Mouse (Mus musculus) G1E (cell line): ENCODE data around the gene Dmrt1. TPM values are rescaled to one million over a fixed set of nuclear protein-coding genes. Genes with fewer than 3 reads are reported as not detected.

Experiments used
- ATAC-seq: 2 replicates; pipeline ENCODE4 v1.8.0; 2016; ENCODE audit warnings: mild to moderate bottlenecking; ENCODE audit not compliant: insufficient number of reproducible peaks, poor library complexity, low FRiP score, severe bottlenecking; ENCODE audit errors: extremely low read depth
- DNase-seq: peaks from one replicate; pipeline ENCODE4 v3.0.0; 2012; ENCODE audit warnings: low spot score
- H3K27me3 ChIP-seq: 2 replicates; pipeline ENCODE4 v1.6.1; 2012; ENCODE audit warnings: mild to moderate bottlenecking, low read length, inconsistent platforms; ENCODE audit not compliant: insufficient read depth
- H3K36me3 ChIP-seq: replicated peaks from 2 replicates; pipeline ENCODE3; 2012; ENCODE audit warnings: mild to moderate bottlenecking, inconsistent platforms
- H3K4me1 ChIP-seq: 2 replicates; pipeline ENCODE4 v1.6.1; 2012; ENCODE audit warnings: low read depth, low read length, inconsistent platforms, mixed read lengths; ENCODE audit not compliant: insufficient read depth
- H3K4me3 ChIP-seq: 2 replicates; pipeline ENCODE4 v1.5.1; 2012; ENCODE audit warnings: low read depth, mild to moderate bottlenecking, inconsistent platforms, low read length, moderate library complexity, mixed read lengths
- H3K9me3 ChIP-seq: replicated peaks from 2 replicates; pipeline ENCODE4 v1.6.1; 2012; ENCODE audit warnings: inconsistent platforms
- CTCF ChIP-seq: IDR thresholded peaks from 2 replicates; pipeline ENCODE4 v1.5.1; 2012; ENCODE audit warnings: low read depth, low read length, inconsistent platforms, mixed read lengths
- GATA1 ChIP-seq: IDR thresholded peaks from 2 replicates; pipeline ENCODE4 v1.6.1; 2012; ENCODE audit warnings: borderline replicate concordance, low read length, inconsistent platforms, mixed read lengths
- GATA2 ChIP-seq: IDR thresholded peaks from 2 replicates; pipeline ENCODE4 v1.6.1; 2012; ENCODE audit warnings: low read depth, low read length, inconsistent platforms, borderline replicate concordance
- POLR2AphosphoS5 ChIP-seq: IDR thresholded peaks from 2 replicates; pipeline ENCODE4 v1.6.1; 2012; ENCODE audit warnings: low read depth, low read length, inconsistent platforms; ENCODE audit not compliant: insufficient replicate concordance
- TAL1 ChIP-seq: conservative IDR thresholded peaks from 2 replicates; pipeline ENCODE4 v1.6.1; 2012; ENCODE audit warnings: low read depth, low read length, inconsistent platforms, mixed read lengths
- polyA plus RNA-seq: library from polyadenylated mRNA; stranded (reverse); fragments of >175 nt; gene quantifications from 2 replicates; pipeline ENCODE4 v1.2.3, GENCODE M21; 2012
- total RNA-seq, 2 experiments: library from RNA; stranded (forward) in 1 of 2; stranded (reverse) in 1 of 2; fragments of 200-1000 nt in 1 of 2; fragments of >200 nt in 1 of 2; fragmentation: Nextera tagmentation in 1 of 2; gene quantifications; 2 replicates each; pipeline ENCODE4 v1.2.3; 2014 to 2017

Gene Dmrt1
- total and polyA plus RNA-seq, 3 experiments, result not detected

DNA sequence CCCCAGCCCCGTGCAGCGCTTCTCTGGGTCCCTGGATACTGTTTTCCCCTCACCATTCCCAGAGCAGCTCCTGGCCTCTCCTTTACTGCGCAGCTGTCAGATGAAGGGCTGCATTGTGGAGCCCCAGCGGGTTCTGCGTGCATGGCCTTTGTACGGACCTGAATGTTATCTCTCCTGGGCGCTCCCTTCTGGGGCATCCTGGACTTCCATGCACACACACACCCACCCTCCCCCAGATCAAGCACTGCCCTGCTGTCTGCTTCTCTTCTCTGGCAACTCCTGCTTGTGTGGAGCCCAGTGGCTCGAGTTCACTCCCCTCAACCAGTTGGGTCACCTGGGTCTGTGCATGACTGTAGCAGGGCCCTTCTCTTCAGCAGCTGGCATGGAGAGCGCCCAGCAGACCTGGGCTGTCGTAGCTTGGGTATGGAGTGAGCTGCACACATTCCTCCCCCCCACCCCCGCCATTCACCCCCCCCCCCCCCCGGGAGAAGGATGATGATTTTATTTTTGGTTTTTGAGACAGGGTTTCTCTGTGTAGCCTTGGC, 9.6 kb downstream of the Dmrt1 start:
- peaks cover 45% of the 10 kb centered on the region for H3K9me3 ChIP-seq
- no peaks in the 10 kb centered on the region for H3K36me3 ChIP-seq
- no peak overlapping the region for H3K4me3 ChIP-seq
- H3K27me3 ChIP-seq, result no peaks in the 10 kb centered on the region
- TF ChIP-seq TAL1, result no peak
- no peak for TF ChIP-seq POLR2AphosphoS5
- no peak for TF ChIP-seq GATA1
- no peak for TF ChIP-seq GATA2
- TF ChIP-seq CTCF, result no peak
- ATAC-seq (no peak), DNase-seq (no peak)
- H3K4me1 ChIP-seq, result no peaks in the 10 kb centered on the region

DNA sequence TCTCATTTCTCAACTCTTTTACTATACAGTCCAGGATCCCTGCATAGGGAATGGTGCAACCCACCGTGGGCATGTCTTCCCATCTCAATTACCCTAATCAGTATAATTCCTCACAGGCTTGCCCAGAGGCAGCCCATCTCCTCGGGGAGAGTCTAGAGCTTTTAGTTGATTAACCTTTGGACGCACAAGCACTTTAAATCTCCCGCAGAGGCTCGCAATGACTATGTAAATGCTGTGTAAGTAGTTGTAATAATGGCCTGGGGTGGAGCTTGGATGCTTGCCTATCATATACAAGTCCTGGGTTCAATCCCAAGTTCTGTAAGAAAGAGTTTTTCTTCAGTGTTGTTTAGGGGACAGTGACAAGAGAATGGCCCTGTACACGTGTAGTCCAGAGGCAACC, 18.7 kb downstream of the Dmrt1 start:
- Histone ChIP-seq H3K4me1 (no peaks in the 10 kb centered on the region), H3K36me3 (no peaks in the 10 kb centered on the region), H3K27me3 (no peaks in the 10 kb centered on the region), H3K9me3 (peaks cover 55% of the 10 kb centered on the region), H3K4me3 (no peak overlapping the region)
- DNase-seq (no peak), ATAC-seq (no peak)
- TF ChIP-seq POLR2AphosphoS5 (no peak), CTCF (no peak), GATA1 (no peak), TAL1 (no peak), GATA2 (no peak)

DNA sequence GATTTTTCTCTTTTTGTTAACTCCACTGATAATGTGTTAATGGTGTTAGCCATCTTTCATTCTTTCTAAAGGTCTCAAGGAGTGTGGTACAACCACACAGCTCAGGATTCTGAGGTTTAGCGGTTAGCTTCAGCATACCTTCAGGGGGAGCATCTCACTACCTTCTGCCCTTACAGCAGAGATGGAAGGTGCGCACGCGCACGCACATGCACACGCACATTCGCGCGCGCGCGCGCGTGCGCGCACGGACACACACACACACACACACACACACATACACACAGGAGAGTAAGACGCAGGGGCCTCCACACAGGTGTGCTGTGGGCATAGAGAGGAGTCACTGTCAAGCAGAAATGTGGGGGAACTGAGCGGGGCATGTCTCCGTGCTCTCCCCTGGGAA, 20.3 kb downstream of the Dmrt1 start:
- ATAC-seq, result no peak
- no peak for TF ChIP-seq TAL1
- TF ChIP-seq POLR2AphosphoS5, result no peak
- no peak for TF ChIP-seq CTCF
- no peak for TF ChIP-seq GATA1
- TF ChIP-seq GATA2, result no peak
- Histone ChIP-seq H3K27me3 (no peaks in the 10 kb centered on the region), H3K36me3 (no peaks in the 10 kb centered on the region), H3K9me3 (peaks cover 48% of the 10 kb centered on the region), H3K4me3 (no peak overlapping the region; the same call in 1 of the 2 replicates), H3K4me1 (no peaks in the 10 kb centered on the region)
- DNase-seq, result no peak

DNA sequence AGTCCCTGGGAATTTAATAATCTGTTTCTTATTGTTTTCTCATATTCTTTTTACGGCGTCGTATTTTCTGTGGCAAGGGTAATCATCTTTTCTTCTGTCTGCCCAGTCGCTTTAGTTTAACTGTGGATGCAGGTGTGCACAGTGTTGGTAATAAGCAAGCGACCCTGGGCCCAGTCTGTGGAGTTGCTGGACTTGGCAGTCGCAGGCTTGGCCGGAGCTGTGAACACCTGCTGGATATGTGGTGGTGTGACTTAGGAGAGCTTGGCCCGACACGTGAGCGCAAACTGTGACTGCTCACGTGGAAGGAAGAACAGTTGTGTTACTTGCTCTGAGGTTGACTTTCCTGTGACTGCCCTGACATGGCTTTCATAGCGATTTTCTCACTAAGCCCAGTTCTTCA, 24.3 kb downstream of the Dmrt1 start:
- H3K4me1 ChIP-seq, result no peaks in the 10 kb centered on the region

DNA sequence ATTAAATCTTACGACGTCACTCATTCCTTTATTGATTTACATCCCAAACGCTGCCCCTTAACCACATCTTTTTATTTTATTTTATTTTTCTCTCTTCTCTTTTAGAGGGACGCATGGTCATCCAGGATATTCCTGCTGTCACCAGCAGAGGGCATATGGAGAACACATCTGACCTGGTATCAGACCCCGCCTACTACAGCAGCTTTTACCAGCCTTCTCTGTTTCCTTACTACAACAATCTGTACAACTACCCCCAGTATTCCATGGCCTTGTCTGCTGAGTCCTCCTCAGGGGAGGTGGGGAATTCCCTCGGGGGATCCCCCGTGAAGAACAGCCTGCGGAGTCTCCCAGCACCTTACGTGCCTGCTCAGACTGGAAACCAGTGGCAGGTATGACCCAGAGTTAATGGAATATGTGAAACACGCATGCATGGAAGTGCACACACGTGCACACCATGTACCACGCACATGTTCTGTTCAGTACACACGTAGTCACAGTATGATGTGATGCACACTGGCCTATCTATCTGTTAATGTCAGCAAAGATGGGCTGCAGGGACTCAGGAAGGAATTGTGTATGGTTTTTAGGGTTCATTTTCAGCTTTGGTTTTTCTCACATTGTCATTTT, 40.4 kb downstream of the Dmrt1 start:
- no peaks in the 10 kb centered on the region for H3K36me3 ChIP-seq
- no peak for ATAC-seq
- TF ChIP-seq CTCF (no peak), GATA1 (no peak), TAL1 (no peak), POLR2AphosphoS5 (no peak), GATA2 (no peak)
- DNase-seq, result no peak
- no peak overlapping the region for H3K4me3 ChIP-seq
- no peaks in the 10 kb centered on the region for H3K4me1 ChIP-seq
- H3K9me3 ChIP-seq, result peaks cover 70% of the 10 kb centered on the region
- H3K27me3 ChIP-seq, result no peaks in the 10 kb centered on the region

More for the DNA sequence above, 24.3 kb downstream of the Dmrt1 start:
- Histone ChIP-seq H3K4me3 (no peak overlapping the region), H3K36me3 (no peaks in the 10 kb centered on the region), H3K9me3 (peaks cover 44% of the 10 kb centered on the region), H3K27me3 (no peaks in the 10 kb centered on the region)
- no peak for TF ChIP-seq POLR2AphosphoS5
- TF ChIP-seq GATA2, result no peak
- TF ChIP-seq TAL1, result no peak
- no peak for TF ChIP-seq CTCF
- no peak for TF ChIP-seq GATA1
- no peak for DNase-seq
- ATAC-seq, result no peak

DNA sequence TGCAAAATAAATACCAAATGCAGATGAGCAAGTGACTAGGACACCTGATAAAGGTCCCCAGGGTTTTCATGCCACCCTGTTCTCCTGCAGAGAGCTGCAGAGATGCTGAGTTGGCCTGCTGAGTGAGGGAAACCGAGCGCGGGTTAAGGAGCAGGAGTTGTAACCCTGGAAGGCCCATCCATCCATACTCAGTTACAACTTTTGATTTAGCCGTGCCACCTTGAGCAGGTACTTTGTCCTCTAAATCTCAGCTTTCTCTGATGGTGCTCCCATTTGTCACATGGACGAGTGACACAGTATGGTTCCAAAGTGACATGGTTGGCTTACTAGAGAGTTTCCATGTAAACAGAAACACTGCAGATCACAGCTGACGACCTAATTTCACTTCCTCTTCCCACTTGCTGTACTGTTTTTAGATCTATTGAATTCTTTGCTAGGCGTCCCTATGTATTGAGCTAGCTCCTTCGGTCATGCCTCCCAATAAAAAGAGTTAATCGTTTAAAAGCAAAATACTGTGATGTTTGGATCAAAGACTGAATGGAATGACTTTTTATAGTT, 41.7 kb downstream of the Dmrt1 start:
- no peak for ATAC-seq
- DNase-seq, result no peak
- Histone ChIP-seq H3K36me3 (no peaks in the 10 kb centered on the region), H3K4me1 (no peaks in the 10 kb centered on the region), H3K27me3 (no peaks in the 10 kb centered on the region), H3K4me3 (no peak overlapping the region), H3K9me3 (peaks cover 71% of the 10 kb centered on the region)
- TF ChIP-seq POLR2AphosphoS5 (no peak), CTCF (no peak), TAL1 (no peak), GATA1 (no peak), GATA2 (no peak)

DNA sequence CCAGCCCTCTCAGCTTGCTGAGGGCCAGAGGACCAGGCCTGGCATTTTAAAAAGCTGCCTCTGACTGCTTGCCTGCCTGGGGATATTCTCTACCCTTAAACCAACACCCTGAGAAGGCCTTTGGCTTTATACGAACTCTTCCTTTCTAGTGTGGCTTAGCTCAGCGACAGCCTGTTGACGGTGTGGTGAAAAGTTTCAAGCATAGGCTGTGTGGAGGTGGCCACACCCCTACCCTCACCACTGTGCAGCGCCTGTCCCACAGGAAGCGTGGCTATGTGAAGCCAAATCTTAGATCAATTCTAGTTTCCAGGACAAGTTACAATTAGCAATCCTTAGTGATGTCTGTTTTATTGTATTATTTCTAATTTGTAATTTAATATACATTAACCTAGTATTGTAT, 44.9 kb downstream of the Dmrt1 start:
- H3K36me3 ChIP-seq, result no peaks in the 10 kb centered on the region
- no peak overlapping the region for H3K4me3 ChIP-seq
- H3K4me1 ChIP-seq, result no peaks in the 10 kb centered on the region
- H3K9me3 ChIP-seq, result peaks cover 59% of the 10 kb centered on the region
- H3K27me3 ChIP-seq, result no peaks in the 10 kb centered on the region
- DNase-seq (no peak), ATAC-seq (no peak)
- TF ChIP-seq POLR2AphosphoS5 (no peak), CTCF (no peak), GATA1 (no peak)
